Mouse (Mus musculus) embryonic fibroblast, embryonic 13.5 days (primary cell): ENCODE measurements at regions not wholly inside any gene's neighbourhood (a gene's known extent, or its start where the extent isn't known, plus 50 kb on each side); places are given as distances from the start of the nearest gene placed in this dataset.

Experiments
- H3K27ac ChIP-seq: 2 replicates; pipeline ENCODE4 v1.5.1; 2012; ENCODE audit warnings: low read length, control low read depth, inconsistent platforms; ENCODE audit not compliant: insufficient read depth
- H3K4me1 ChIP-seq: 2 replicates; pipeline ENCODE4 v1.6.1; 2011; ENCODE audit warnings: low read length; ENCODE audit not compliant: control insufficient read depth, insufficient read depth
- H3K4me3 ChIP-seq: 2 replicates; pipeline ENCODE4 v1.5.1; 2011; ENCODE audit warnings: mild to moderate bottlenecking, control low read depth, low read length; ENCODE audit not compliant: insufficient read depth
- CTCF ChIP-seq: IDR thresholded peaks from 2 replicates; pipeline ENCODE4 v1.5.1; 2011; ENCODE audit warnings: mild to moderate bottlenecking, control low read depth, low read length, moderate library complexity, borderline replicate concordance; ENCODE audit not compliant: insufficient read depth
- POLR2A ChIP-seq: IDR thresholded peaks from 2 replicates; pipeline ENCODE4 v1.6.1; 2011; ENCODE audit warnings: low read depth, mild to moderate bottlenecking, control low read depth, low read length, moderate library complexity

DNA sequence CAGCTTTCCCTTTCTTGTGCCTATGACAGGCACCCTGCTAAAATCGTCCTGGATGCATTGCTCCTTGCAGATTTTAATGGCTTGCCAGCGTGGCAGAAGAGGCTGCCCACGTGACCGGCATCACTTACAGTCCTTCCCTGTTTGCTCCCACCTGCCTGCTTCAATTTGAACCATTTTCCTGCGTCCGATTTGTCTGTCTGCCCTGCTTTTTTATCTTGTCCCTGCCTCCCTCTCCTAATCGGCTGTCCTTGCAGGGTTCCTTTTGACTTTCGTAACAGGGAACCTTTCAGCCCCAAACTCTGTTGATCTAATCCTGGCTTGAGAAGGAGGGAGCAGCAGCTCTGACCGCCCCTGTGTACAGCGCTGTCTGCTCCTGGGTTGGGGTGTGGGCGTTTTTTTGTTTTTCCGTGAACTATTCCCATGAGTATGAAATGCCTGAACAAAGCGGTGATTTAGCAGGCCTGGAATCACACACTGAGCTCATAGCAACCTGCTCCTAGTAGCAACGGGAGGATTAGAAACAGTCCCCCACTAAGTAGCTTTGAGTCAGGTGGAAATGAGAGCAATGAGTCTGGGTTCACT is 51.2 kb upstream of the Kif2a start:
- peaks cover 11% of the 10 kb centered on the region; the same call in 1 of the 2 replicates for H3K4me1 ChIP-seq
- no peak overlapping the region for H3K4me3 ChIP-seq
- H3K27ac ChIP-seq, result no peak overlapping the region
- TF ChIP-seq POLR2A (no peak), CTCF (no peak)

- Histone ChIP-seq H3K27ac (no peak overlapping the region), H3K4me3 (no peak overlapping the region), H3K4me1 (peaks cover 11% of the 10 kb centered on the region; the same call in 1 of the 2 replicates)
- TF ChIP-seq POLR2A (no peak), CTCF (no peak)
Measured at GRCm38 (mm10) chr13:107072345-107073038, 50.6 kb upstream of the Kif2a start.
